Mouse (Mus musculus): ENCODE results near the gene Plpp2. TPM values are rescaled to one million over a fixed set of nuclear protein-coding genes. Genes with fewer than 3 reads are reported as not detected.

The Plpp2 gene
- polyA plus RNA-seq, 1 experiment from 2014 or later, result 7.9 TPM

GRCm38 (mm10) chr10:79571314-79571713 is 37.7 kb upstream of the Plpp2 start:
- no peak overlapping the region for H3K9ac ChIP-seq
- ATAC-seq (replicated peaks; ENCODE audit: insufficient number of reproducible peaks, insufficient read depth, low FRiP score, low read depth), result no peak
- H3K36me3 ChIP-seq, result no peaks in the 10 kb centered on the region
- no peaks in the 10 kb centered on the region for H3K9me3 ChIP-seq (replicated peaks)
- H3K27me3 ChIP-seq, result no peaks in the 10 kb centered on the region
- no peak overlapping the region for H3K4me3 ChIP-seq
- H3K4me1 ChIP-seq (replicated peaks), result no peaks in the 10 kb centered on the region
- WGBS, result 90% methylated on average over 2 of the region's 2 CpGs
- H3K27ac ChIP-seq, result no peak overlapping the region
- no peak overlapping the region for H3K4me2 ChIP-seq

DNA sequence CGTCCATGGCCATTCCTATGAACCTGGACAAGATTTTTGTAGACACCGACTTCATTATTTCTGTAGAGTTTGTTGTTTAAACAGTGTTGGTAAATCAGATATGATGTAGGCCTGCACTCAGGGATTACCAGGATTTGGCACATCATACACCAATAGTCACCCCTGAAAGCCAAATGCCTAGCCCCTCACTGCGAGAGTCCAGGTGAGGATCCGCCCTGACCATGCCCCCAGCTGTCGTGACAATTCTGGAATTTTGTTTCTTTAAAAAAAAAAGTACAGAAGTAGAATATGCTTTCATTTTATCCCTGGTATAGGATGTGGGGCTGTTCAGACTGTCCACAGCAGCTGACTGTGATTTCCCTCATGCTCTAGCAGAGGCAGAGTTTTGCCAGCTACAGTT is 36.3 kb upstream of the Plpp2 start:
- H3K36me3 ChIP-seq, result no peaks in the 10 kb centered on the region
- no peak overlapping the region for H3K4me2 ChIP-seq
- WGBS, result 85% methylated on average over 5 of the region's 5 CpGs
- H3K27me3 ChIP-seq, result no peaks in the 10 kb centered on the region
- ATAC-seq (replicated peaks; ENCODE audit: insufficient number of reproducible peaks, insufficient read depth, low FRiP score, low read depth), result no peak
- H3K4me1 ChIP-seq (replicated peaks), result no peaks in the 10 kb centered on the region
- no peak overlapping the region for H3K27ac ChIP-seq
- H3K9ac ChIP-seq, result no peak overlapping the region
- H3K4me3 ChIP-seq, result no peak overlapping the region
- no peaks in the 10 kb centered on the region for H3K9me3 ChIP-seq (replicated peaks)

GRCm38 (mm10) chr10:79559716-79560115 is 26.1 kb upstream of the Plpp2 start:
- no peak overlapping the region for H3K27ac ChIP-seq
- H3K36me3 ChIP-seq, result no peaks in the 10 kb centered on the region
- no peak overlapping the region for H3K4me2 ChIP-seq
- H3K9ac ChIP-seq, result no peak overlapping the region
- H3K27me3 ChIP-seq, result no peaks in the 10 kb centered on the region
- no peak overlapping the region for H3K4me3 ChIP-seq
- peaks cover 5% of the 10 kb centered on the region for H3K4me1 ChIP-seq (replicated peaks)
- WGBS, result 79% methylated on average over 2 of the region's 2 CpGs
- no peaks in the 10 kb centered on the region for H3K9me3 ChIP-seq (replicated peaks)
- ATAC-seq (replicated peaks; ENCODE audit: insufficient number of reproducible peaks, insufficient read depth, low FRiP score, low read depth), result no peak

DNA sequence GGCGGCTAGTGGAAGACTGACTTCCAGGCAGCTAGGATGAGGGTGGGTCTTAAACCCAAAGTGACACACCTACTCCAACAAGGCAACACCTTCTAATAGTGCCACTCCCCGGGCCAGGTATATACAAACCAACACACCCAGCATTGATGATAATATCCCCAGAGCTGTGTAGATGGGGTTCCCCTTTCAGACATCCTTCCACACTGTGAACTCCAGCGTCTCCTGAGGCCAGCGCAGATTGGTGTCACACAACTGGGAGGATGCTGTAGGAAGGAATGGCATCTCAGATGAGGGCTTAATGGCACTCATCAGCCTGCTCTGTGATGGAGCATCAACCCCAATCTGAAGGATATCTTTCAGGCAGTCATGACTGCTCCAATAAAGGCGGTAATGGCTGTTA is 23.9 kb upstream of the Plpp2 start:
- no peaks in the 10 kb centered on the region for H3K36me3 ChIP-seq
- WGBS, result 86% methylated on average over 5 of the region's 5 CpGs
- H3K4me3 ChIP-seq, result no peak overlapping the region
- H3K27ac ChIP-seq, result no peak overlapping the region
- no peaks in the 10 kb centered on the region for H3K9me3 ChIP-seq (replicated peaks)
- H3K4me2 ChIP-seq, result no peak overlapping the region
- H3K27me3 ChIP-seq, result no peaks in the 10 kb centered on the region
- no peak for ATAC-seq (replicated peaks; ENCODE audit: insufficient number of reproducible peaks, insufficient read depth, low FRiP score, low read depth)
- H3K9ac ChIP-seq, result no peak overlapping the region
- H3K4me1 ChIP-seq (replicated peaks), result peaks cover 23% of the 10 kb centered on the region

DNA sequence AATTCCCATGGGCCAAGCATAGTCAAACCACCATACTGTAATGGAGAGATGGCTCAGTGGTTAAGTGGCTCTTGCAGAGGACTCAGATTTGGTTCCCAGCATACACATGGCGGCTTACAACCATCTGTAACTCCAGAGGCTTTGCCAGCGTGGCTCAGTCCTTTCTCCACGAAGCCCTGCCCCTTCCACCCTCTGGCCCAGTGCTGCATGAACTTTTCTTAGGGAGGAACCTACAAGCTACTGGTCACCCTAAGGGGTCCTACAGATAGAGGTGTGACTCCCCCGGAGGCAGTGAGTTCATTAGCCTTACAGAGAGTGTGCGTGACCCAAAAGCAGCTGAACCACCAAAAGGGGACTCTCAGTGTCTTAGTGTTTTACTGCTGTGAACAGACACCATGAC is 23.4 kb upstream of the Plpp2 start:
- no peaks in the 10 kb centered on the region for H3K27me3 ChIP-seq
- H3K36me3 ChIP-seq, result no peaks in the 10 kb centered on the region
- H3K4me2 ChIP-seq, result no peak overlapping the region
- no peaks in the 10 kb centered on the region for H3K9me3 ChIP-seq (replicated peaks)
- no peak overlapping the region for H3K27ac ChIP-seq
- H3K9ac ChIP-seq, result no peak overlapping the region
- H3K4me1 ChIP-seq (replicated peaks), result peaks cover 26% of the 10 kb centered on the region
- ATAC-seq (replicated peaks; ENCODE audit: insufficient number of reproducible peaks, insufficient read depth, low FRiP score, low read depth), result no peak
- no peak overlapping the region for H3K4me3 ChIP-seq
- 79% methylated on average over 5 of the region's 5 CpGs for WGBS

- Histone ChIP-seq H3K9ac (peak overlapping the region; percentile 95), H3K27ac (peak overlapping the region; percentile 64; the same call in 1 of the 2 replicates), H3K4me3 (peak overlapping the region; percentile 96), H3K9me3 (replicated peaks) (no peaks in the 10 kb centered on the region), H3K4me2 (peak overlapping the region; percentile 82), H3K4me1 (replicated peaks) (peaks cover 26% of the 10 kb centered on the region), H3K36me3 (no peaks in the 10 kb centered on the region), H3K27me3 (no peaks in the 10 kb centered on the region)
- ATAC-seq (replicated peaks; ENCODE audit: insufficient number of reproducible peaks, insufficient read depth, low FRiP score, low read depth), result no peak; the same call in 1 of the 2 replicates
- 25% methylated on average over 7 of the region's 7 CpGs for whole genome bisulfite sequencing
Observed at GRCm38 (mm10) chr10:79555238-79555724, 21.7 kb upstream of the Plpp2 start.

GRCm38 (mm10) chr10:79554330-79555237 is 21.0 kb upstream of the Plpp2 start, which contains the start of gene Mier2:
Gene Mier2, minus strand, starts transcription at chr10:79555199.
- H3K4me2 ChIP-seq, result peak within 1 kb of the TSS; percentile 82
- H3K9ac ChIP-seq, result peak within 1 kb of the TSS; percentile 95
- H3K27ac ChIP-seq, result peak within 1 kb of the TSS; percentile 64; the same call in 1 of the 2 replicates
- WGBS, result under 1% methylated on average over 91 of the region's 108 CpGs
- peak within 1 kb of the TSS; percentile 96 for H3K4me3 ChIP-seq
- H3K27me3 ChIP-seq, result no peaks in the 10 kb centered on the region
- H3K4me1 ChIP-seq (replicated peaks), result peaks cover 26% of the 10 kb centered on the region
- peaks cover 1% of the 10 kb centered on the region; the same call in 1 of the 2 replicates for H3K36me3 ChIP-seq
- peak; percentile 79 for ATAC-seq (replicated peaks; ENCODE audit: insufficient number of reproducible peaks, insufficient read depth, low FRiP score, low read depth)
- H3K9me3 ChIP-seq (replicated peaks), result no peaks in the 10 kb centered on the region

GRCm38 (mm10) chr10:79553691-79554090 is 20.1 kb upstream of the Plpp2 start:
- H3K27ac ChIP-seq, result no peak overlapping the region
- H3K4me1 ChIP-seq (replicated peaks), result peaks cover 26% of the 10 kb centered on the region
- no peak for ATAC-seq (replicated peaks; ENCODE audit: insufficient number of reproducible peaks, insufficient read depth, low FRiP score, low read depth)
- H3K4me3 ChIP-seq, result peak overlapping the region; percentile 96
- H3K9me3 ChIP-seq (replicated peaks), result no peaks in the 10 kb centered on the region
- H3K27me3 ChIP-seq, result no peaks in the 10 kb centered on the region
- peaks cover 10% of the 10 kb centered on the region for H3K36me3 ChIP-seq
- peak overlapping the region; percentile 95; the same call in 1 of the 2 replicates for H3K9ac ChIP-seq
- H3K4me2 ChIP-seq, result peak overlapping the region; percentile 82
- WGBS, result 39% methylated on average over 10 of the region's 10 CpGs

GRCm38 (mm10) chr10:79553176-79553575 is 19.6 kb upstream of the Plpp2 start:
- H3K36me3 ChIP-seq, result peaks cover 15% of the 10 kb centered on the region
- H3K4me1 ChIP-seq (replicated peaks), result peaks cover 26% of the 10 kb centered on the region
- H3K9me3 ChIP-seq (replicated peaks), result no peaks in the 10 kb centered on the region
- 88% methylated on average over 6 of the region's 6 CpGs for WGBS
- H3K4me3 ChIP-seq, result peak overlapping the region; percentile 96; the same call in 1 of the 2 replicates
- ATAC-seq (replicated peaks; ENCODE audit: insufficient number of reproducible peaks, insufficient read depth, low FRiP score, low read depth), result no peak
- peak overlapping the region; percentile 82; the same call in 1 of the 2 replicates for H3K4me2 ChIP-seq
- H3K27me3 ChIP-seq, result no peaks in the 10 kb centered on the region
- H3K9ac ChIP-seq, result no peak overlapping the region
- no peak overlapping the region for H3K27ac ChIP-seq

DNA sequence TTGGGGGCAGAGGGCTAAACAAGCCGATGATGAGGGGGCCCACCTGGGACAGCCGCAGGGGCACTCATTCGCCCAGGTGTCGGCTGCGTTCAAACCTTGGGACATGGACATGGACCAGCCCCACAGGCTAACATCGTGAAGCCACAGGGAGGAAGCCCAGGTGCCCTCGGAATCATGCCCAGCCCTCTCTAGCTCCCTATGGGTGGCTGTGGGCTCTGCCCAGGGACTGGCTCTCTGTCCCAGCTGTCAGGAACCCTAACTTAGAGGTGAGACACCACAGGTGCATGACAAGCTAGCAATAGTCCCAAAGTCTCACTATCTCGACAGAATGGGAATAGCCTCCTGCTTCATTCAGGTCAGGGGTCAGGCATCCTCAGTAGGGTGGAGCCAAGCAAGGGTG is 18.9 kb upstream of the Plpp2 start:
- Histone ChIP-seq H3K36me3 (peaks cover 22% of the 10 kb centered on the region), H3K4me1 (replicated peaks) (peaks cover 26% of the 10 kb centered on the region), H3K27me3 (no peaks in the 10 kb centered on the region), H3K27ac (no peak overlapping the region), H3K4me2 (no peak overlapping the region), H3K9me3 (replicated peaks) (no peaks in the 10 kb centered on the region), H3K9ac (no peak overlapping the region), H3K4me3 (no peak overlapping the region)
- WGBS, result 82% methylated on average over 8 of the region's 8 CpGs
- ATAC-seq (replicated peaks; ENCODE audit: insufficient number of reproducible peaks, insufficient read depth, low FRiP score, low read depth), result no peak

DNA sequence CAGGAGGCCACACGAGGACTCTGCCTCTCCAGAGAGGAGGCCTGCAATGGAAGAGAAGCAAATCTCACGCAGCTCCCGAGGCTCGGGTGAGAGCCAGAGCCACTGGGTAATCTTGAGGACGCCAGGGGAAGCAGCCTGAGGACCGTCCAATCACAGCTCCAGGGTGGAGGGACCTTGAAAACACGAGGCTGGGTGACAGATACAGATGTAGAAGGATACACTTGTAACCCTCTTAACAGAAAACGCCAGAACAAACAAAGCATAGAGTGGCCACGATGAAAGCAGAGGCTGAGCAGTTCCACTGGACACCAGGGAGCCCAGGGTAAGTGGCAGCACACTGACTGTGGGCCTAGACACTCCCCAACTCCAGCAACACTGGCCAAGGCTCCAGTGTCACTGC is 16.8 kb upstream of the Plpp2 start:
- no peak overlapping the region for H3K4me3 ChIP-seq
- H3K27me3 ChIP-seq, result no peaks in the 10 kb centered on the region
- H3K4me2 ChIP-seq, result no peak overlapping the region
- H3K9me3 ChIP-seq (replicated peaks), result no peaks in the 10 kb centered on the region
- WGBS, result 73% methylated on average over 9 of the region's 9 CpGs
- H3K27ac ChIP-seq, result no peak overlapping the region
- peaks cover 40% of the 10 kb centered on the region for H3K36me3 ChIP-seq
- H3K4me1 ChIP-seq (replicated peaks), result peaks cover 26% of the 10 kb centered on the region
- ATAC-seq (replicated peaks; ENCODE audit: insufficient number of reproducible peaks, insufficient read depth, low FRiP score, low read depth), result no peak
- no peak overlapping the region for H3K9ac ChIP-seq
